ENCODE assay signal across 11 mouse cellular contexts in the genomic region with DNA sequence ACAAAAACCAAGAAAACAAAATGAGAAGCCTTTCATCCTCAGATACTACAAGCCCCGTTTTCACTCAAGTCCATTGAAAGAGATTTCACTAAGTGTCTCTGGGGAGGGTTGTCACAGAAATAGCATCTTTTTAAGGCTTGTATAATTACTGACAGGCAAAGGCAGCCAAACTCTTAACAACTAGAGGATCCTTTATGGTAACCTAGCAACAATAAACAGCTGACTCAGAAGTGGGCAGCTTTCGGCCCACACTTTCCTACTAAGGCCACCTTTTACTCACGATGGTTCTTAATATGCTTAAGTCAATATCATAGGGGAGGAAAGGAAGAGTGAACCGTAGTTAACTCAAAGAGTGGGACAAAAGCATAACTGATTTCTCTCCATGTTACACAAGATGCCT. TPM values are rescaled to one million over a fixed set of nuclear protein-coding genes. Genes with fewer than 3 reads are reported as not detected.
DNase-seq lines count a peak whose midpoint lies in the region; ATAC-seq and TF ChIP-seq lines count a peak whose summit lies in the region.
"Had no signal": no experiment of that assay in that cellular context is flagged by ENCODE, and none has a peak within 500 bp of the region (broad histone marks: within the 10 kb centered on the region; RNA-seq: fewer than 3 reads in every experiment).

No protein-coding gene starts in this region.

- no peak overlapping the region for H3K27ac ChIP-seq in forebrain, embryonic 12.5 days
- no peak overlapping the region for H3K27ac ChIP-seq in forebrain, embryonic 11.5 days (ENCODE audit: low read depth, low read length)
- no peak overlapping the region for H3K27ac ChIP-seq in lung, postnatal 0 days (ENCODE audit: low read length)
- peak overlapping the region; percentile 9; the same call in 1 of the 2 replicates for H3K27ac ChIP-seq in hindbrain, embryonic 15.5 days (replicated peaks)
- H3K27ac ChIP-seq in neural tube, embryonic 14.5 days (ENCODE audit: low read depth, low read length): no peak overlapping the region
- H3K27ac ChIP-seq: liver, embryonic 12.5 days had no signal

- no peaks in the 10 kb centered on the region for H3K27me3 ChIP-seq in forebrain, embryonic 12.5 days
- no peaks in the 10 kb centered on the region for H3K27me3 ChIP-seq in forebrain, embryonic 11.5 days (ENCODE audit: control insufficient read depth, insufficient read depth, low read length)
- no peaks in the 10 kb centered on the region for H3K27me3 ChIP-seq in lung, postnatal 0 days (replicated peaks; ENCODE audit: insufficient read depth, low read length)
- no peaks in the 10 kb centered on the region for H3K27me3 ChIP-seq in hindbrain, embryonic 15.5 days
- no peaks in the 10 kb centered on the region for H3K27me3 ChIP-seq in neural tube, embryonic 14.5 days (ENCODE audit: control insufficient read depth, insufficient read depth, low read length)
- H3K27me3 ChIP-seq: liver, embryonic 12.5 days had no signal

- H3K9me3 ChIP-seq in forebrain, embryonic 12.5 days: no peaks in the 10 kb centered on the region
- no peaks in the 10 kb centered on the region for H3K9me3 ChIP-seq in forebrain, embryonic 11.5 days (ENCODE audit: control insufficient read depth, low read length)
- H3K9me3 ChIP-seq in lung, postnatal 0 days (ENCODE audit: low read length): no peaks in the 10 kb centered on the region
- no peaks in the 10 kb centered on the region for H3K9me3 ChIP-seq in hindbrain, embryonic 15.5 days
- no peaks in the 10 kb centered on the region for H3K9me3 ChIP-seq in neural tube, embryonic 14.5 days (ENCODE audit: control insufficient read depth, low read length)

- no peak overlapping the region for H3K9ac ChIP-seq in forebrain, embryonic 12.5 days
- no peak overlapping the region for H3K9ac ChIP-seq in forebrain, embryonic 11.5 days (ENCODE audit: low read length)
- no peak overlapping the region for H3K9ac ChIP-seq in lung, postnatal 0 days (replicated peaks; ENCODE audit: low read depth)
- no peak overlapping the region for H3K9ac ChIP-seq in hindbrain, embryonic 15.5 days
- H3K9ac ChIP-seq in neural tube, embryonic 14.5 days (replicated peaks; ENCODE audit: low read depth, low read length): no peak overlapping the region
- H3K9ac ChIP-seq: liver, embryonic 12.5 days had no signal

- TF ChIP-seq CTCF in lung, postnatal 0 days (IDR thresholded peaks at IDR 0.05): no peak

- H3K4me3 ChIP-seq in forebrain, embryonic 12.5 days (replicated peaks): no peak overlapping the region
- H3K4me3 ChIP-seq in forebrain, embryonic 11.5 days (ENCODE audit: low read depth, low read length): no peak overlapping the region
- H3K4me3 ChIP-seq in lung, postnatal 0 days (ENCODE audit: low read depth, low read length): no peak overlapping the region
- no peak overlapping the region for H3K4me3 ChIP-seq in hindbrain, embryonic 15.5 days
- H3K4me3 ChIP-seq in neural tube, embryonic 14.5 days (ENCODE audit: low read depth, low read length): no peak overlapping the region
- H3K4me3 ChIP-seq: liver, embryonic 12.5 days had no signal

- no peak overlapping the region for H3K4me2 ChIP-seq in forebrain, embryonic 12.5 days
- no peak overlapping the region for H3K4me2 ChIP-seq in forebrain, embryonic 11.5 days (ENCODE audit: low read depth, low read length, severe bottlenecking)
- no peak overlapping the region for H3K4me2 ChIP-seq in lung, postnatal 0 days (replicated peaks; ENCODE audit: low read depth, low read length)
- no peak overlapping the region for H3K4me2 ChIP-seq in hindbrain, embryonic 15.5 days
- H3K4me2 ChIP-seq in neural tube, embryonic 14.5 days (ENCODE audit: low read depth, low read length): no peak overlapping the region
- H3K4me2 ChIP-seq: liver, embryonic 12.5 days had no signal

- peaks cover 17% of the 10 kb centered on the region for H3K4me1 ChIP-seq in forebrain, embryonic 12.5 days
- no peaks in the 10 kb centered on the region for H3K4me1 ChIP-seq in forebrain, embryonic 11.5 days (replicated peaks; ENCODE audit: control insufficient read depth, insufficient read depth, low read length)
- peaks cover 9% of the 10 kb centered on the region; the same call in 1 of the 2 replicates for H3K4me1 ChIP-seq in lung, postnatal 0 days (ENCODE audit: insufficient read depth, low read depth, low read length)
- peaks cover 17% of the 10 kb centered on the region for H3K4me1 ChIP-seq in hindbrain, embryonic 15.5 days (replicated peaks)
- H3K4me1 ChIP-seq in neural tube, embryonic 14.5 days (ENCODE audit: control insufficient read depth, insufficient read depth, low read length): peaks cover 11% of the 10 kb centered on the region
- H3K4me1 ChIP-seq: liver, embryonic 12.5 days had no signal

- no peak for DNase-seq in forebrain, embryonic 11.5 days (ENCODE audit: low spot score)
- peak; percentile 21 for DNase-seq in lung, postnatal 0 days (ENCODE audit: low spot score)
- no peak for DNase-seq in lung, postnatal 25 days (ENCODE audit: low spot score)
- DNase-seq in spleen, adult 18-20 months: no peak
- DNase-seq in gastrocnemius, adult 18-20 months (ENCODE audit: low spot score): no peak
- DNase-seq: embryo, embryonic 11 days; kidney, postnatal 25 days had no signal

- ATAC-seq in forebrain, embryonic 12.5 days (ENCODE audit: low FRiP score): peak; percentile 52; the same call in 1 of the 2 replicates
- ATAC-seq in forebrain, embryonic 11.5 days (replicated peaks; ENCODE audit: low FRiP score): no peak
- peak; percentile 33 for ATAC-seq in lung, postnatal 0 days
- peak; percentile 77; the same call in 1 of the 2 replicates for ATAC-seq in hindbrain, embryonic 15.5 days (ENCODE audit: low FRiP score, low read depth)
- 0 out of 2 replicates have a peak, but pooled peaks have one; percentile 22 for ATAC-seq in neural tube, embryonic 14.5 days (ENCODE audit: low read depth)
- ATAC-seq: liver, embryonic 12.5 days had no signal

- 39% methylated on average over 4 of the region's 4 CpGs for WGBS in forebrain, embryonic 12.5 days
- WGBS in forebrain, embryonic 11.5 days: 64% methylated on average over 4 of the region's 4 CpGs
- 62% methylated on average over 4 of the region's 4 CpGs for WGBS in lung, postnatal 0 days
- 32% methylated on average over 4 of the region's 4 CpGs for WGBS in hindbrain, embryonic 15.5 days
- 32% methylated on average over 4 of the region's 4 CpGs for WGBS in neural tube, embryonic 14.5 days

- TF ChIP-seq EP300 in lung, postnatal 0 days (IDR thresholded peaks at IDR 0.05): no peak

- H3K36me3 ChIP-seq in forebrain, embryonic 12.5 days (replicated peaks): 0 out of 2 replicates have a peak, but pooled peaks cover 3% of the 10 kb centered on the region
- no peaks in the 10 kb centered on the region for H3K36me3 ChIP-seq in forebrain, embryonic 11.5 days (ENCODE audit: control insufficient read depth, insufficient read depth, low read length)
- H3K36me3 ChIP-seq in lung, postnatal 0 days (ENCODE audit: insufficient read depth, low read length): no peaks in the 10 kb centered on the region
- H3K36me3 ChIP-seq in hindbrain, embryonic 15.5 days: no peaks in the 10 kb centered on the region
- no peaks in the 10 kb centered on the region for H3K36me3 ChIP-seq in neural tube, embryonic 14.5 days (ENCODE audit: control insufficient read depth, insufficient read depth, low read length)
- H3K36me3 ChIP-seq: liver, embryonic 12.5 days had no signal

RNA-seq across cellular contexts. Expression of a gene that starts 53.3 kb away (rescaled TPM):
- 4.6 and 4.9 TPM in 2 replicates for polyA plus RNA-seq in forebrain, embryonic 12.5 days (2016; fragmentation: Nextera tagmentation; extraction: Ambion mirVana)
- 6.0 and 6.5 TPM in 2 replicates for polyA plus RNA-seq in forebrain, embryonic 11.5 days (2014; fragmentation: Nextera tagmentation; extraction: Ambion mirVana)
- 6.0 and 7.3 TPM in 2 replicates for polyA plus RNA-seq in lung, postnatal 0 days (2015; fragmentation: Nextera tagmentation; extraction: Ambion mirVana)
- polyA plus RNA-seq in hindbrain, embryonic 15.5 days (2015; fragmentation: Nextera tagmentation; extraction: Ambion mirVana): 2.7 and 3.0 TPM in 2 replicates
- polyA plus RNA-seq in neural tube, embryonic 14.5 days (2014; fragmentation: Nextera tagmentation; extraction: Ambion mirVana): 2.2 and 3.9 TPM in 2 replicates
- 10 to 100 TPM; 28.8 to 36.0 TPM for total RNA-seq in gastrocnemius, adult 18-20 months (2021)
